Mouse (Mus musculus) CD4-positive helper T cell, adult 2 months (primary cell): ENCODE results near the gene Rgs17.
A peak's percentile ranks its signal among the peaks of the same experiment; 100 is the strongest.
"Not testable (repeated sequence)": the region's sequence is repeated elsewhere in the genome, so short reads cannot be mapped to it uniquely, and the experiment has no call there.

Experiments used
- DNase-seq: peaks from one replicate; pipeline ENCODE4 v3.0.0-alpha.2; 2012; ENCODE audit warnings: low read depth, missing footprints, low spot score

Rgs17 gene

DNA sequence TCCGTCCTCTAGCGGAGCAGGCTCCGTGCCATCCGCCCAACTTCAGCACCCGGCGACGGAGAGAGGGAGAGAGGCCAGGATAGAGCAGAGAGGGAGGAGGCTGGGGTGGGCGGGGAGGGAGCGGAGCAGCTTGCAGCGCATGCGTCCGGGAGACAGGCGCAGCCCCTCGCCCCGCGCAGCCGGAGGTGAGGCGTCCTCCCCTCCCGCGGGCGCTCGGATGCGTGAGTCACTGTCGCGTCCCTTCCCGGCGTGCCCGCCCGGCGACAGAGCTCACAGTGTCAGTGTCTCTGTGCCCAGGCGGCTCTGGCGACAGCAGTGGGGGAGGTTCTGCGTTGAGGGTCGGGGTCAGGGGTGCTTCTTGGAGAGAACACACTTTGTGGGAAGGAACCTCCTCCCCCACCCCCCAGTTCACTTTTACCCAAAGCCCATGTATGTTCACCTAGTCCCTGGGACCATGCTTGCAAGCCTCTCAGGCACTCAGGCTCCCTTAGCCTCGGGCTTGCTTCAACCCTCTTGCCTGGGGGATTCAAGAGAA, at the start of gene Rgs17:
TSS of gene Rgs17 (minus strand) at position 107 of the 535 bp plus-strand sequence.
- DNase-seq = no peak

- no peak for DNase-seq
Observed at GRCm38 (mm10) chr10:5967655-5968054, 45.5 kb upstream of the Rgs17 start.

DNA sequence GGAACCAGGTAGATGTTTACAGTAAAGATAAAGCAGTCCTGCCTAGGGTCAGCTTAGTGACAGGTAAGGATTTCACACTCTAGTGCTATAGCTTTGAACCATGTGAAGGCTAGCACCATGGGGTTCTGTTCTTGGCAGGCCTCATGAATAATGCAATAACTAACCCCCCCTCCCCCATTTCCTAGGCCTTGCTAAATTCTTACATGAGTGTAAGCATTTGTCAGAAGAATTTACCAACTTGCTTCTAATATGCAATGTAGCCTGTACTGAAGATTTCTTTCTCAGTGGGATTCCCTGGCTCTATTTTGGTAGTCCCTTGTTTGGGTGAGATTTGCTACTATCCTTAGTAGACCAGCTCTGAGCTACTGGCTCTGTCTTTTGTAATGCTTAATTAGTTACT, 31.6 kb upstream of the Rgs17 start:
- DNase-seq = not testable (repeated sequence)

DNA sequence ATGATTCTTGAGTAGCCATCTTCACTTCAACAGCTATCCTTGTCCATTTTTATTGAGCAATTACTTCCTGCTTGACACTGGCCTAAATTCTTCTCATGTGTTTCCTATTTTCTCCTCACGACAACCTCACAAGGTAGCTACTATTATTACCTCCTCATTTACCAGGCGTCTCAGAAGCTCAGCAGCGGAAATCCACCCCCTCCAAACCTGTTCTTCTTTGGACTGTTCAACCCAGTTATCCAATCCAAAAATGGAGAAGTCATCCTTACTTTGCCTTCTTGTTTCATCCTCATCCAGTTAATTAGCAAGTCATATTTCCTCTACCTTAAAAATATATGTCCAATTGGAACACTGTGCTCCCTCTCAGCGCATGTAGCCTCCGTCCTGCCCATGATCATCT, 2.1 kb upstream of the Rgs17 start:
- no peak for DNase-seq

GRCm38 (mm10) chr10:5923096-5923495, 896 bp upstream of the Rgs17 start:
- no peak for DNase-seq

GRCm38 (mm10) chr10:5921771-5922170, 429 bp downstream of the Rgs17 start:
- no peak for DNase-seq

DNA sequence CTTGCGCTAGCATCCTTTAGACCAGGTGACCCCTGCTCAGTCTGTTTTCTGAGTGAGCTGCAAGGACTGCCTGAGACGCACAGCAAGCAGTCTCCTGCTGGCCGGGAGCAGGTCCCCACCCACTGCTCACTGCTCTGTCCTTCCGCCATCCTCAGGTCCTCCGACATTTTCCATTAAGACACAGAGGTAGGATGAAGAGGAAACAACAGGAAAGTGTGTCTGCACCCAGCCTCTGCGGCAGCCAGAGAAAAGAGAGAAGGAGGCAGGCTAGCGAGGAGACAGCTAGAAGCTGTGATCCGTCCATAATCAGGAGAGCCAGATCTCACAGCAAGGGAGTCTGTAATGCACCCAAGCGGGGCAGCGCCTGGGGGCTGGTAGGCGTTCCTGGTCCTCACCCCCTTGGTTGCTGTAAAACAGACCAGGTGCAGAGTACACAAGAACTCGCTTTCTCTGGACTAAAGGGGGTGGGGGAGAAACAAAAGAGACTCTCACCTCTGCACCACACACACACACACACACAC, 1.1 kb downstream of the Rgs17 start:
- no peak for DNase-seq

DNA sequence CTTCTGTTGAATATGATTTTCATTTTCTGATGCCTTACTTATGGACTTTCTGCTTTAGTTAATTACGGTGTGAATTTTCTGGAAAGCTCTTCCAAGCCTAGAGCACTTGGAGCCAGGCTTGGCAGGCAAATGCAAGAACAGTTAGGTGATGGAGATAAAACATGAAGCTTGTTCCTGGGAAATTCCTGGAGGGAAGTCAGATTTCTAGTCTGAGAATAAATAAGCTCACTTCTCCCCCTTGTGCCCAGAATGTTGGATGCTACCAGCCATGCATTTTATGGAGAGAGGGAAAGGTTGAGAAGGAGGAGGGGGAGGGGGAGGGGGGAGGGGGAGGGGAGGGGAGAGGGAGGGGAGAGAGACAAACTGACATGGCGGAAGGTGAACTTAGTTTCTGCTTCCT, 17.8 kb downstream of the Rgs17 start:
- DNase-seq = no peak

DNA sequence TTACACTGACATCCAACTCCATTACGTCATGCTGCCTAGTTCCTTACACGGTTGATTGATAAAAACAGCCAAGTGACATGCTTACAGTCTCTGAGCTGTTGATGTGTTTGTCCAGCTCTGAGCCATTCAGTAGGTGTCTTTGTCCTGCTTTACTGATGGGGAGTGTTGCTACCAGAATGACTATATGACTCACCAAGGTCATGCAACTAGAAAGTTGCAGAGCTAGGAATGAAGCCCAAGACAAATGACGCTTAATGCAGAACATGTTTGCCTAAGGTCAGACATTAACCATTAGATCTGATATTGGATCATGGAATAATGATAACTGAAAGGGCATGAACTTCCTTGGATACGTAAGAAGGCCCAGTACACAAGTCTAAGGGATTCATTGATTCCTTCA, 20.4 kb downstream of the Rgs17 start:
- DNase-seq = no peak

- no peak for DNase-seq
Observed at GRCm38 (mm10) chr10:5900731-5901130, 21.5 kb downstream of the Rgs17 start.

DNA sequence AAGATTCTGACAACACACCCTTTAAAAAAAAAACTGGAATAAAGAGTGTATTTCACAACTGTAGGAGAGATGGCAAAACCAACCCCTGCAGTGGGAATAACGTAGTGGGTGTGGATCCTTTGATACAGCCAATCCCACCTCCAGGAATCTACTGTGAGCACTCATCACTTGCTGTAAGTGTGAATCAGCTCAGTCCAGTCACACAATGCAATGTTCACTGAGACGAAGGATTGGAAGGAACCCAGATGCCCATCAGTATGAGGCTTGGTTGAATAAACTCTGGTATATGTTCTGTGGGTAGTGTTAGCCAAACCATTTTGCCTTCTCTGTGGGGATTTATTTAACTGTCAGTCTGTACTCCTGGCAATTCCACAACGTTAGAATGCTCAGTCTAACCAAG, 45.1 kb downstream of the Rgs17 start:
- no peak for DNase-seq

DNA sequence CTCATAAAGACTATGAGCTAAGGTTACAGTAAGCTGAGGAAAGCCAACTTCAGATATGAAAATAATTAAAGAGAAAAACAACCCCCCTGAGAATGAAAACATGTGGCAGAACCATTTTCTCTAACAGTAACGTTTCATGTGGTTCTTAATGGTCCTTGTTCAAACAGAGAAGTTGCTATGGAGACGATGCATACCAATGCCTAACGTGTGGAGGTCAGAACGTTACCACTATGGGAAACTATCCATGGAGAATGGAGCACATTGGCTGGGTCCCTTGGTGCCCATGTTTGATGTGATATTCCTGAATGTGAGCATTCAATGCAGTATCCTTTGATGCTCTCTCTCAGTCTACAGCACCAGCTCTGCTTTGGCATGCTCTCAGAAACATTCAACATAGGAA, 51.1 kb downstream of the Rgs17 start:
- no peak for DNase-seq

GRCm38 (mm10) chr10:5867981-5868552, 54.1 kb downstream of the Rgs17 start:
- no peak for DNase-seq

- no peak for DNase-seq
Observed at GRCm38 (mm10) chr10:5865996-5866395, 56.2 kb downstream of the Rgs17 start.

- no peak for DNase-seq
Observed at GRCm38 (mm10) chr10:5862669-5863068, 59.5 kb downstream of the Rgs17 start.

DNA sequence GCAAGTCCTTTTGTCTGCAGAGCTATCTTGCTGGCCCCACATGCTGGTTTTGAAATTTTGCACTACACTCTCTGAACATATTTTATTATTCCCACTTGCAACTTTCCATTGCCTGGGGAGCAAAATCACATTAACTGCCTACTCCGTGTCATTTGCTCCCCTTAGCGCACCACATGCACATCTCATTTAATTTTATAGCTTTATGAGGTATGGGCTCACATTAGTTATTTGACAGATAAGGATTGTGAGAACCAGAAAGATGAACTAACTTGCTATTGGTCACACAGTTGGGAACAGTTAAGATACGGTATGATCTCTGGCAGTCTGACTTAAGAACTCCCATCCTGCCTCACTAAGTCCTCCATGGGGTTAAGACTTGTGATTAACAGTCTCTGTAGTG, 61.4 kb downstream of the Rgs17 start:
- DNase-seq = no peak

DNA sequence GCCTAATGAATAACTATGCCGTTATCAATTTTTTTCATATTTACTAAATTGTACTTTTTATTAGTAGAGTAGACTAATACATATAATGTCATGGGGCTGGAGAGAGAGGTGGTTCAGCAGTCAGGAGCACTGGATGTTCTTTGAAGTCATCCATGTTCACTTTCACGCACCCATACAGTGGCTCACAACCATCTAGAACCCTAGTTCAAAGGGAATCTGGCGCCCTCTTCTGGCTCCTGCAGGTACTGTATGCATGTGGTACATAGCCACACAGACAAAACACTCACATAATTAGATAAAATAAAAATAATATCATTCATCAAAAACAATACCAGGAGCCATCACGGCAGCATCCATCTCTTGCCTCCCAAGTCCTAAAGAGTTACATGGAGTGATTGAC, 62.5 kb downstream of the Rgs17 start:
- no peak for DNase-seq

DNA sequence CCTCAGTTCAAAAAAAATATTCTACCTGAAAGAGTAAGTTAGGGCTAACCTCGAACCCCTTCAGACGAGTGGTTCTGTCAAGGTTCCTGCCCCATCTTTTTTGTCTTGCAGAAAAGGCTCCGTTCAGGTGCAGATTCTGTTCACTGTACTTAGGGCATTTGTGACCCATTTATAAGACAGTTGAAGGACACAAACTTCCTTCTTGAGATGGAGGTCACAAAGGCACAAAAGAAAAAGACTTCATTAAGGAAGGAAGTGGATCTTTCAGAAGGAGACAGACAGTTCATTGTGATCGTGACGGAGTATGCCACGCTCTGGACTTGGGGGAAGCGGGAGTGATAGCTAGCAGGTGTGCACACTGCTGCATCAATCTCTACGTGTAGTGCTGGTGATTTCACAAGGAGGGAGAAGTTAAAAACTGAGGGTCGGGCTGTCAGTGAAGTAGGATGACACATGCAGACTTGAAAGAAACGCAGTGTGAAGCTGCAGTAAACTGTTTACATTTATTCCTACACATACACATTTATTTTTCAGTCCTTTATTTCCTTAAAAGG, 64.1 kb downstream of the Rgs17 start:
- no peak for DNase-seq

GRCm38 (mm10) chr10:5853290-5853868, 68.8 kb downstream of the Rgs17 start:
- no peak for DNase-seq

- DNase-seq = no peak
Observed at GRCm38 (mm10) chr10:5846939-5847338, 75.3 kb downstream of the Rgs17 start.

DNA sequence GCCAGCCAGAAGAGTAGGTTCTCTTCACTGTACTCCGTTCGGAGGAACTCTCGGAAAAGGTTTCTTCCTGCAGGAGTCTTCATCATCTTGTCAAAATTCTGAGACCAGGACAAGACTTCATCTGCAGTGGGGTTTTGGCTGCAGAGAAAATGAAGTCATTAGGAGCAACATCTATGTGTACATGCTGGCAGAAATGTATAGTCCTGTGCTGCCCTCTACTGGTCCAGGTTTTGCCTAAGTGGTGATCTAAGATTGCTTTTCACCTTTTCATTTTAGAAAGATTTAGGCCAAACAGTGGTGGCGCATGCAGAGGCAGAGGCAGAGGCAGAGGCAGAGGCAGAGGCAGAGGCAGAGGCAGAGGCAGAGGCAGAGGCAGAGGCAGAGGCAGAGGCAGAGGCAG, 80.8 kb downstream of the Rgs17 start:
- DNase-seq = peak; percentile 69

- DNase-seq = no peak
Observed at GRCm38 (mm10) chr10:5826336-5827025, 95.7 kb downstream of the Rgs17 start.
